Mouse (Mus musculus) spleen, postnatal 14 days (tissue): ENCODE results near the gene Ints14.
A peak's percentile ranks its signal among the peaks of the same experiment; 100 is the strongest.
"Not testable (repeated sequence)": the region's sequence is repeated elsewhere in the genome, so short reads cannot be mapped to it uniquely, and the experiment has no call there.

Experiments used
- DNase-seq, 2 experiments: peaks; one replicate each; pipeline ENCODE4 v3.0.0; 2021 to 2022; ENCODE audit warnings: low spot score in 2 of 2

The Ints14 gene

DNA sequence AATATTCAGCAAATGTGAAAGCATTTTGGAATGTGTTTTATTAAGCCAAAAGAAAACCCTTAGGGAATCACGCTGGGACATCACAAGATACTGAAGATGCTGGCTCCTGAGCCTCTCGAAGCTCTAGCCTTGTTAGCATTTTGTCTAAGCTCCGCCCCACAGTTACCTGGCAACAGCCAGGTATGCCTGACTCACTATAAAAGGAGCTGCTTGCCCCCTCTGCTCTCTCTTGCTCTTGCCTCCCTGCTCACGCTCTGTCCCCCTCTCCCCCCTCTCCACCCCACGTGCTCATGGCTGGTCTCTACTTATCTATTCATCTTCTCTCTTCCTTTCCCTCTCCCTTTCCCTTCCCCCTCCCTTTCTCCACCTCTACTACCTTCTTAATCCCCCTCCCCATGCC, 8.7 kb upstream of the Ints14 start:
- DNase-seq, result no peak

DNA sequence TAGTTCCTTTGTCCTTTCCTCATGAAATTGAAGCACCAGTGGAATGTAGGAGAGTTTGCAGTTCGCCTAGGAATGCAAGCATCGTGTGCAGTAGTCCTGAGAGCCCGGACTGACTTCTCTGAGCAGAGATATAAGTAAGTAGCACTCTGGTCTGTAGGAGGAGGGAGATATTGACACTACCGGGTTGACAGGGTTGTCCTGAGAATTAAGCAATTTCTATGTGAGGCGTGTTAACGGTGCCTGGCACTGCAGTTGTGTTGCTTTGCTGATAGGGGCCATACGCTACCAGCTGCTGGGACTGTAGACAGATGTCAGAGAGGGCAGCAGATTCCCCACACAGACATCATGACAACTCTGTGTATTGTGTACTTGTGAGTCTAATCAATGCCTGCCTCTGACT, 7.5 kb upstream of the Ints14 start:
- no peak for DNase-seq

DNA sequence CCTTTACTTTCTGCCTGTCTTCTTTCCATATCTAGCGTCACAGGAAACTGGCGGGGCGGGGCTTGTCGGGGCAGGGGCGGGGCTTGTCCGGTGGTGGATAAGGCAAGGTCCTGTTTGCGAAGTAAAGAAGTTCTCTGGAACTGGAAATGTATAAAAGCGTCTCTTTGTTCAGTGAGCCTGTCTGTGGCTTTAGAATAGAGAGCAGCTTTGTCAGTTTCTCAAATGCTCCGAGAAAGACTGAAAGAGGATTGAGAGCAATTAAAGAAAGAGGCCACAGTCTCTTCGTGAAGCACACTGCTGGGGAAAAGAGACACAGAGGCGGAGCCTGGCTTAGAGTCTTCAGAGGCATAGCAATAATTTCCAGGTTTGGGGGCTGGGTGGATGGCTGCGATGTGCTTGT, 4.4 kb upstream of the Ints14 start:
- DNase-seq, result peak in 1 of 2 experiments; percentile 24

DNA sequence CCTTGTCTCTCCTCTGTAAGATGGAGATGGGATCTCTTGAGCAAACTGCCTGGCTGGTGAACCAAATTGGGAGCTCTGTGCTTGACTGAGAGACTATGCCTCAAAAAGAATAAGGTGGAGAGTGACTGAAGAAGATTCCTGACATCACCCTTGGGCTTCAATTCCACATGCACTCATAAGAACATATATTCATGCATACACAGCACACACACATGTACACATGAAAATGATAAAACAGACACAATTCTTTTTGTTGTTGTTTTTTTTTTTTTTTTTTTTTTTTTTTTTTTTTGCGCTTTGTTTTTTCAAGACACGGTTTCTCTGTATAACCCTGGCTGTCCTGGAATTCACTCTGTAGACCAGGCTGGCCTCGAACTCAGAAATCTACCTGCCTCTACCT, 3.4 kb upstream of the Ints14 start:
- no peak for DNase-seq

DNA sequence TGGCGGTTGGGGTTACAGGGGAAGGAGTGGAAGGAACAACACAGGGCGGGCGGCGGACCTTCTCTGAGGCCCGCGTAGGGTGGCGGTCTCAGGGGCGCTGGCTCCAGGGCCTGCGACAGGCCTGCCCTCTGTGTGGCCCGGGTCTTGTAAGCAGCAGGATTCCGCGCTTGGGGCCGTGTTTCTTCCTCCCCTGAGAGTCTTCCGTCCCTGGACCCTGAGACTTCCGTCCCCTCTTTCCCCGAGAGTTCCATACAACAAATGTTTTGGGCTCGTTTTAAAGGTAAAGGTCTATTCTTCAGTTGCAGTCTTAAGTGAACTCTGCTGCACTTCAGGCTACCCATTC, 244 bp downstream of the Ints14 start:
- no peak for DNase-seq

DNA sequence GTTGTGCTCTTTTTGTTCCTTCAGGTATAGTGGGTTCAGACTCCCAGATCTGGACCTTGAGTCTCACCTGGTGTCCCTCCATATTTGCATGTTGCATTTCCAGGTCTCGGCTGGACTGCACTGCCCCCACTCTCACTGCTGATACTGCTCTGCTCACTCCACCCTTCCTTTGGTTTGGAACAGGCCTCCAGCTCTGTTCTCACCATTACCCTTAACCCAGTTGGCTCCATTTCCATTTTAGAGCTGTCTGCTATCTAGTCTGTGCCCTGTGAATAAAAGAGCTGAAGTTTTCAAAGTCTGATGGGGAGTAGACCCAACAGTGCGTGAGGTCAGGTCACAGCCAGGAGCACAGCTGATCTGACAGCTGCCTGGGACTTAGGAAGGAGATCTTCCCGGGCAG, 19.8 kb downstream of the Ints14 start:
- no peak for DNase-seq

DNA sequence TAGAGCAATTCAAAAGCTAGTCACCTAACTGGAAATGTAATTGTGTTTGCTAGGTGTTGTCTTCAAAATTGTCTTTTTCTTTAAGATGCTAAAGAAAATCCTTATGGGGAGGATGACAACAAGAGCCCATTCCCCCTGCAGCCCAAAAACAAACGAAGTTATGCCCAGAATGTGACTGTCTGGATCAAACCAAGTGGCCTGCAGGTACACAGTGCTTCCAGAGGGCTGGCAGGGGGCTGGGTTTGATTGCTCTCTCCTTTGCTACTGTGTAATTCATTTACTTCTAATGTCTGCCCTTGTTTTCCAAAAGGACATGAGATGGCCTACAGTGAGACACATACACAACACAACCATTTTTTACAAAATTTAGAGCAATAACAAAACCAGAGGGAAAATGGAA, 21.2 kb downstream of the Ints14 start:
- no peak for DNase-seq

DNA sequence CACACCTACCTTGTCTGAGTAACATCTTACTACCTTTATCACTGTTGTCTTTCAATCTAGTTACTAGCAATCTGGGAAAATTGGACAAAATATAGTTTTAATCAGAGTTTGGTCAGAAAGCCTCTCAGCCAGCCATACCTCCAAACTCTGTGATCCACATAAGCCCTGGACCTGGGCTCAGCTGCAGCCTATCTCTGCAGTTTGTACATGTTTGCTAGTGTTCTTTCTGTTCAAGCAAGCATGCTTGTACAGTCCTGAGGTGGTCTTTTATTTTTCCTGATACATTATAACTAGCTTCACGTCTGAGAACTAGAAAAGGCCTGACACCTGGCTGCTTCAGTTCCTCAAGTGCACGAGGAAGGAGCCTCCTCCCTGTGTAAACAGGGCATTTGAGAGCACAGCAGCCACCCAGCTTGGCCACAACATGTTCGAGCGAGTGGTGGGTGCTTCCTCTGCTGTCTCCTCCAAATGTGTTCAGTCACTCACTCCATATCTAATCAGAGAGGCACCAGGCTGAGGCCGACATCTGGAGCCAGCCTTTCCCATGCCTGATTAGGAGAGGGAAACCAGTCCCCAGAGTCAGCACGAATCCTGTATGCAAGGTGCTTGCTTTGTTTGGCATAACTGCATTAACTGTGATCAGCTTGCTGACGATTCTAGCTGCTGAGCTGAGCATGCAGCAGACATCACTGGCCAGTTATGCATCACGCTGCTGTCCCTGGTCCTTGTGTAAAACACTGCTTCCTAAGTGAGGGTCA, 24.5 kb downstream of the Ints14 start:
- no peak for DNase-seq

DNA sequence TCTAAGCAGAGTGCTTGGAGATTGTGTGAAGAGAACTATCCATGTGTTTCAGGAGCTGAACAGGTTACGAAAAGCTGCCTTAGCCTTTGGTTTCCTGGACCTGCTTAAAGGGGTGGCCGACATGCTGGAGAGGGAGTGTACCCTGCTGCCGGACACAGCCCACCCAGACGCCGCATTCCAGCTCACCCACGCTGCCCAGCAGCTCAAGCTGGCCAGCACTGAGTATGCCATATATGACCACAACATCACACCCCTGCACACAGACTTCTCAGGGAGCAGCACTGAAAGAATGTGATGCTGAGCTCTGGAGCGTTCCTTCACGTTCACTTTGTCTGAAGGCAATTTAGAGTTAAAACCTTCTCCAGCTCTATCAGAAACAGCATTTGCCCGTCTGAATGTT, 25.1 kb downstream of the Ints14 start:
- DNase-seq, result no peak

DNA sequence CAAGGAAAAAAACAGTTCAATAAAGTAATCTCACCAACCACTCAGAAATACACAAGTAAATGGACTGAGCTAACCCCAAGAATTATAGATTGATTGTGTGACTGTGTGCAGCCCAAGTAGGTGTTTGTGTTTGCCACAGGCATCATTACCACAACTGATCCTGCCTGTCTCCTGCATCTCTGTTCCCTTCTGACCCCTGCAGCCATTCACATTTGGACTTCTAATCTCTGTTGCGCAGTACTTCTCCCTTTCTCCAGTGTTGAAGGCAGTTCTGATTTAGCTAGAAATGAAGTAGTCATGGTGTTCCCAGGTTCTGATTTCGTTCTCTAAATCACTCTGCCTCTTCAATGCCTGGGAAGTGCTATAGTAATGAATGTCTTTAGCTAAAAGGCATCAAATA, 26.9 kb downstream of the Ints14 start:
- no peak for DNase-seq

DNA sequence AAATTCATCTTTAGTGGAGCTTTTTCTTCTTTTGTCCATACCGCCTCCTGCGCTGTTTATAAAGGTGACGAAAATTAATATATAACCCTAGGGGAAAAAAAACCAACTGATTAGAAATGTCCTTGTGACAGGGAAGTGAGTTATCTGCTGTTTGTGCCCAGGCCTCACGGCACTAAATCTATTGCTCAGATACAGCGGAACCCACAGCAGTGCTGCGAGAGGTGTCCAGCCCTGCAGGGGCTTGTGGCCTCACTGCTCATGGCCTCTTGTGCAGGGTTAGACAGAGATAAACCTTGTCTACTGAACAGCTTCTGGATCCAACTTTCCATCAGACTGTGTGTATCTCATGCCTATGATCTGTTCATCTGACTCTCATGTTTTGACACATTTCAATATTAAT, 27.7 kb downstream of the Ints14 start:
- DNase-seq, result no peak

DNA sequence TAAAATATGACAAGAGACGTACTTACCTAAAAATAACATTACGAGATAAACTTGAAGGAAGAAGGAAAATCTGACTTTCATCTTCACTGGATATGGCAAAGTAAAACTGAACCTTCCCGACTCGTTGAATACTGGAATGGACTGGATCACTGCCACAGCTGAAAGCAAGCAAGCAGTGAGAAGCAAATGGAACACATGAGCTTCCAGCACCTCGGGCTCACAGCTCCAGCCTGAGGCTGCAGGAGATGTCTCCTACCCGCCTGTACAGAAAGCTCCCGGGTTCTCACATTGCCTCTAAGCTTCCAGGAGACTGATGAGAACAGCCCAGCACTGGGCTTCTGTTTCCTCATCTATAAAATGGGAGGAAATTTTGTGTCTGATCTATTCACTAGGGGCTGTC, 29.6 kb downstream of the Ints14 start:
- DNase-seq, result no peak

DNA sequence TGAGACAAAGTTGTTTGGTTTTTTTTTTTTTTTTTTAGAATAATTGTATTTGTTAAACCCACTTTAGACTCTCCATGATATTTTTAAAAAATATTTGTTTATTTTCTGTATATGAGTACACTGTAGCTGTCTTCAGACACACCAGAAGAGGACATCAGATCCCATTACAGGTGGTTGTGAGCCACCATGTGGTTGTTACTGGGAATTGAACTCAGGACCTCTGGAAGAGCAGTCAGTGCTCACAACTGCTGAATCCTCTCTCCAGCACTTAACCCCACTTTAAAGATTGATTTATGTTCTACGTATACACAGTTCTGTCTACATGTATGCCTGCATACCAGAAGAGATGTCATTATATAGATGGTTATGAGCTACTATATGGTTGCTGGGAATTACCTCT, 34.8 kb downstream of the Ints14 start:
- DNase-seq, result not testable (repeated sequence)

DNA sequence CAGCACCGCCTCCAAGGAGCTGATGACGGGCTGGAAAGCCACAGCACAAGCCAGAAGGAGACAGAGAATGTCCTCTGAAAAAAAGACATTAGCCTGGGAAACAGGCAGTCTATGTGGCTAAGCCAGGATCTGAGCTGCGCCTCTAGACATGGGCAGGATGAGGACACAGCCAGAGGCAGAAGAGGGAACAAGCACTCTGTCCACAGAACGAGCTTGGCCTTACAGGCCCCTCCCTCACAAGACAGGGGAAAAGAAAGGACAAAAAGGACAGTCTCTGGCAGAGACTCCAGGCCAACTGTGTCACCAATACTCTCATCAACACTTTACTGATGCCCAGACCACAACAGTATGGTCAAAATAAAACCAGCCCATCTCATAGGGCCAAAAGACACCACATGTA, 40.8 kb downstream of the Ints14 start:
- no peak for DNase-seq

DNA sequence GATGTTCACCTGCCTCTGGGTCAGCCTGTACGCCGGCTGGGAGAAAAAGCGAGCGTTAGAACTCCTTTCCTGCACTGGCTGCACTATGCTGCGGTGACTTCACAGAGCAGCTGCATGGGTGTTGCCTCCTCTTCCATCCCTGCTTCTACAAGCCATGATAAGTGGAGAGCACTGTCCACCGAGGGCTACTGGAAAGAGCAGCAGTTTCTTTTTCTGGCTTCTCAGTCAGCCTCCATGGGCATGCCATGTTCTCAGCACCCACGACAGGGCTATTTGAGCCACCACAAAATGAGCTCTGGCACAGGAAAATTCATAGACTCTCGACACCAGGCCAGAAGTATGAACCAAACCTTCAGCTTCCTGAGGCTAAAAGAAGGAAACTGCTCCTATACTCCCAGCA, 45.0 kb downstream of the Ints14 start:
- DNase-seq, result no peak

DNA sequence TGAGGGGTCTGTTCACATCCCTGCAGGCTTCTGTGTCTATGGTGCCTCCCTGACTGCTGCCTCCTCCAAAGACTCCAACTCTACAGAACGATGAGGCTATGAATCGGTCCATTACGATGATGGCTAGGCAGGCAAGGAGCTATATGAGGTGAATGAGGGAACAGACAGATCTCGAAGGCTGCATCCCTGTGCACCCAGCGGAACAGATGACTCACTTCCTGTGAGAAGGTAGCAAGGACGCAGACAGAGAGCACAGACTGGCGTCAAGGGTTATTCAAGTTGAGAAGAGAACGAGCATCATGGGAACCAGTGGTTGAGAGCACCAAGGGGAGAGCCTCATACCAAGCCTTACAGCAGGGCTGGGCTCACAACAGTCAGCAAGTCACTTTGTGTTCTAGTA, 49.9 kb downstream of the Ints14 start:
- no peak for DNase-seq

DNA sequence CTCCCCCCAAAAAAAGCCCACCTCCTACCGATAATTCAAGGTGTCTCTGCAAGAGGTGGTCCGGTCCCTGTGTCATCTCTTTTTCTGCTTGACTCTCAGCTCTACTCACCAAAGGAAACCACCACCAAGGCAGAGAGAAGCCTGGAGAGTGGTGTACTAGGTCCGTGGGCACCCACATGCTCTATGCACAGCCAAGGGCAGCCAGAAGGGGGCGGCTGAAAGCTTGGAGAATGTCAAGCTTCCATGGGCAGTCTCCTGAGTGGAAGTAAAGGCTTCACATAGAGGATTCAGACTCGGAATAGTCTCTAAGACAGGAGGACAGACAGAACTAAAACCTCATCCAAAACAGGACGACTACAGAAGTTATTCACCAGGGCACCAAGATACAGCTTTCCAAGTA, 50.6 kb downstream of the Ints14 start:
- peak in 1 of 2 experiments; percentile 16 for DNase-seq

DNA sequence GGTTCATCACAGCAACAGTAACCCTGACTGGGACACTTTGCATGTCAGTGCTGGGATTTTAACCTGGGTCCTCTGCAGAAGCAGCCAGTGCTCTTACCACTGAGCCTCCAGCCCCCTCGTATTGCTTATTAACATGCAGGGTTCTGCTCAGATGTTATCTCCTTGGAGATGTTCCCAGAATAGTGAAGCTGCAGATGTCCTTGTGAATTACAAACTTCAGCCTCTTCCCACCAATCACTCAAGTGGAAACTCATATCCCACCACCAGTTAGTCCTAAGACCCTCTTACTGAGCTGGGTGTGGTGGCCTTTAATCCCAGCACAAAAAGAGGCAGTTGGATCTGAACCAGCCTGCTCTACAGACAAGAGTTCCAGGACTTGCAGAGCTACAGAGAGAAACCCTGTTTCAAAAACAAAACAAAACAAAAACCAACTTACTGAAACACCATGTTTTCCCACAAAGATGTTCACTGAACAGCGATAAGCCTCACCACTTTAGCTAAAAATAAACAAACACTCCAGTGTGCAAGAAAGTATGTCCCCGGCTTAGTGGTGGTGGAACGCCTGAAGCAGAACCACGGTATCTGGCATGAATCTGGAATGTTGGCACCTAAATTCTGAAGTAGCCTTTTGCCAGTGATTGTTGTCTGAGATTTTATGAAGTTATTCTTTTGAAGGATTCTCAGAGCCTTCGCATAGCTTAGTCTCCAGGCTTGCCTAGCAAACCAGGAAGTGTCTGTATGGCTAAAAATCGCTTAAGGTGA, 54.9 kb downstream of the Ints14 start:
- DNase-seq, result no peak

DNA sequence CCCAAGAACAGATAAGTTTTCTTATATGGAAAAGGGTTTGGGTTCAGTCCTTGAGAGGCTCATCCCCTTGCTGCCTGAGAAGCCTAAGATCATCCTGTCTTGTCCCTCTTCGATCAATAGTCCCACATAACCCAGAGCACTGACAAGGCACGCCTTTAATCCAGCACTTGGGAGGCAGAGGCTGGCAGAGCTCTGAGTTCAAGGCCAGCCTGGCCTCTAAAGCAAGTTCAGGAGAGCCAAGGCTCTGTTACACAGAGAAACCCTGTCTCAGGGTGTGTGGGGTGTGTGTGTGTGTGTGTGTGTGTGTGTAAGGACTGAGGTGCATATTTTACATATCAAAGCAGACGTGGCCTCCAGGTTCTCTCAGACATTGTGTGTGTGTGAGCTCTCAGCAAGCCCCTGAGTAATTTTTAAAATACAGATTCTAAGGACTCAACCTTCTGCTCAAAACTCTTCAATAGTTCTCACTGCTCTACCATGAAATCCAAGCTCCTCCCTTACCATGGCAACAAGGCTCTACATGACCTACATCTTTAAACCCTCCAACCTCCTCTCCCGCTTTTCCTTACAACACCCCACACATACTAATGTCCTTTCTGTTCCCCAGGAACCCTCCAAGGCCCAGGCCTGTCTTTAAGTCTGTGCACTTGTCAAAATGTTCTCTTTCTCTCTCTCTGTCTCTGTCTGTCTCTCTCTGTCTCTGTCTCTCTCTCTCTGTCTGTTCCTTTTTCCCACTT, 55.7 kb downstream of the Ints14 start:
- no peak for DNase-seq

DNA sequence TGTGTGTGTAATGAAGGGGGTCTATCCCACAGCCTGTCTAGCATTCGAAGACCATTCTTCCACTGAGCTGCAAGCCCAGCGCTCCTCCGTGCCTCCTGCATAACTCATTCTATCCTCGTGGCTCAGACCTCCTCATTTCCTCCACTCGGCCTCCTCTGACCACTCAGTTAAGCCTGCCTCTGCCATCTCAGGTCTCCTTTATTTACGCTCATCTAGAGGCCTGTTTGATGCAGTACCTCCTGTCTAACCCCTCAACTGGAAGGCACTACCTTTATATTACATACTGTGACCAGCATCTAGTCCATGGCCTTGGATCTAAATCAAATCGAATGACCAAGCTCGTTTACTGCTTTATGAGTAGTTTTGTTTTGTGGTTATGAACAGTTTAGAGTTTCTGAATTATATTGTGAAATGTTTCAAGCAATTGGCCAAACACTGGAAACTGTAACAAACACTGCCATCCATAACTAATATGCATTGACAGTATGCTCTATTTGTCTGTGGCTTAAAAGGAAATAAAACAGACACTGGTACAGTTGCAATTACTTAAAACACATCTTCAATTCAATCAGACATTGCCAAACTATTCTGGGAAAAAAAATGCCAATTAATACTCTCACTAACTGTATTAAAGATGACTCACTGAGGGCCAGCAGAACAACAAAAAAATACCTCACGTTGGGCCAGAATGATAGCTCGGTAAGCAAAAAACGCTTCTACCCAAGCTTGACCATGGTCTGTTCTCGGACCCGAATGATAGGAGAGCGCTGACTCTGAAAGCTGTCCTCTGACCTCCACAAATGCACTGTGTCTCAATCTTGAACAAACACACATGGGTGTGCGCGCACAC, 56.5 kb downstream of the Ints14 start:
- DNase-seq, result no peak

DNA sequence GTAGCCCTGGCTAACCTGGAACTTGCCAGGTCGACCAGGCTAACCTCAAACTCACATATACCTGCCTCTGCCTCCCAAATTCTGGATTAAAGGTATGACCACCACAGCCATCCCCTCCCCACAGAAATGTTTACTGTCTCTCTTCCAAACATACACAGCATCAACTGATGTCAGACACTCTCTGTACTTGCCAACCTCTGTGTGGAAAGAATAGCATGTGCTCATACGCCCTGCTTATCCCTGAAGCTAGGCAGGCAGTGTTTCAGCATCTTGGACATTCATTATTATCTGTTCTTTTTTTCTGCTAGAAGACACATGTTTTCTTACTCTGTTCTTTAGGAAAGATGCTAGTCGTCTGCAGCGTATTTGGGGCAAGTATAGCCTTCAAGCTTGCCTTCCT, 57.2 kb downstream of the Ints14 start:
- no peak for DNase-seq

DNA sequence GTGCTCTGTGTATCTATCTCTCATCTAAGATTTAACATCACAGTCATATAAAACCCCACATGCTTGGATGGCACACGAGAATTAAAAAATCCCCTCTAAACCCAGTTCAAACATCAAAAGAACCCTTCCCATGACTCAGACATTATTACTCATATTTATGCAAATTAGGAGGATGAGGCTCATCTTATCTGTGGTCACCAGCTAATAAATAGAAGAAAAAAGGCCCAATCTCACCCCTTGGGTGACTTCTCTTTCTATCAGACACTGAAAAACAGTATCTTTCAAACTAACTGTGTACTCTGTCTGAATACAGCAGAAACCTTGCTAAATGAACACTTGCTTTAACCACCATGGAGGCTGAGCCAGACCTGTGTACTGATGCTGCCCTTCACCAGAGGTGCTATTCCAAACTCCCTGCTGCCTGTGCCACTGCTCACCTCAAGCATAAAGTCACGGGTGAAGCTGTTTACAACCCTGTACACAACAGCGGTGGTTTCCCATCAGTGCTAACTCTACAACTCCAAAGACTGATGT, 58.0 kb downstream of the Ints14 start:
- no peak for DNase-seq
